Mouse (Mus musculus): ENCODE data around the gene Plxdc2. TPM values are rescaled to one million over a fixed set of nuclear protein-coding genes. Genes with fewer than 3 reads are reported as not detected.

The Plxdc2 gene
- total RNA-seq, 2 experiments from 2014 or later: 17.0 to 20.7 TPM

GRCm38 (mm10) chr2:16398896-16399295 lies 42.8 kb downstream of the Plxdc2 start:
- intact Hi-C loops (cut with DNase I): no loop called here
- no peak for DNase-seq (ENCODE audit: low spot score)

- DNase-seq (ENCODE audit: low spot score): no peak
- intact Hi-C loops (cut with DNase I): no loop called here
Observed at GRCm38 (mm10) chr2:16406508-16406907, 50.4 kb downstream of the Plxdc2 start.

GRCm38 (mm10) chr2:16414340-16414976 lies 58.4 kb downstream of the Plxdc2 start:
- DNase-seq (ENCODE audit: low spot score): no peak
- intact Hi-C loops (cut with DNase I): loop anchor here (5.0 kb wide), 1 partner anchor 47 kb away; no protein-coding TSS in a partner anchor

- intact Hi-C loops (cut with DNase I): no loop called here
Observed at GRCm38 (mm10) chr2:16439030-16439429, 82.9 kb downstream of the Plxdc2 start.

GRCm38 (mm10) chr2:16442643-16443042 lies 86.5 kb downstream of the Plxdc2 start:
- DNase-seq (ENCODE audit: low spot score): no peak
- intact Hi-C loops (cut with DNase I): no loop called here

More at GRCm38 (mm10) chr2:16439030-16439429, 82.9 kb downstream of the Plxdc2 start:
- DNase-seq (ENCODE audit: low spot score): no peak

- intact Hi-C loops (cut with DNase I): no loop called here
- no peak for DNase-seq (ENCODE audit: low spot score)
Observed at GRCm38 (mm10) chr2:16447936-16448335, 91.8 kb downstream of the Plxdc2 start.

GRCm38 (mm10) chr2:16450838-16451665 lies 94.9 kb downstream of the Plxdc2 start:
- DNase-seq (ENCODE audit: low spot score): peak; percentile 27
- intact Hi-C loops (cut with DNase I): no loop called here

- no peak for DNase-seq (ENCODE audit: low spot score)
- intact Hi-C loops (cut with DNase I): no loop called here
Observed at GRCm38 (mm10) chr2:16451666-16452009, 95.5 kb downstream of the Plxdc2 start.

- intact Hi-C loops (cut with DNase I): no loop called here
- DNase-seq (ENCODE audit: low spot score): no peak
Observed at GRCm38 (mm10) chr2:16452080-16452479, 96.0 kb downstream of the Plxdc2 start.

- intact Hi-C loops (cut with DNase I): no loop called here
- DNase-seq (ENCODE audit: low spot score): no peak
Observed at GRCm38 (mm10) chr2:16456264-16456780, 100.2 kb downstream of the Plxdc2 start.

- DNase-seq (ENCODE audit: low spot score): no peak
Observed at GRCm38 (mm10) chr2:16459490-16459889, 103.4 kb downstream of the Plxdc2 start.

GRCm38 (mm10) chr2:16470099-16470498 lies 114.0 kb downstream of the Plxdc2 start:
- no peak for DNase-seq (ENCODE audit: low spot score)
- intact Hi-C loops (cut with DNase I): no loop called here

More at GRCm38 (mm10) chr2:16459490-16459889, 103.4 kb downstream of the Plxdc2 start:
- intact Hi-C loops (cut with DNase I): no loop called here

- DNase-seq (ENCODE audit: low spot score): no peak
- intact Hi-C loops (cut with DNase I): no loop called here
Observed at GRCm38 (mm10) chr2:16483943-16484342, 127.8 kb downstream of the Plxdc2 start.

- no peak for DNase-seq (ENCODE audit: low spot score)
- intact Hi-C loops (cut with DNase I): no loop called here
Observed at GRCm38 (mm10) chr2:16485970-16486369, 129.9 kb downstream of the Plxdc2 start.

- intact Hi-C loops (cut with DNase I): no loop called here
- no peak for DNase-seq (ENCODE audit: low spot score)
Observed at GRCm38 (mm10) chr2:16491242-16491641, 135.1 kb downstream of the Plxdc2 start.

GRCm38 (mm10) chr2:16502843-16503242 lies 146.7 kb downstream of the Plxdc2 start:
- DNase-seq (ENCODE audit: low spot score): no peak
- intact Hi-C loops (cut with DNase I): no loop called here

- no peak for DNase-seq (ENCODE audit: low spot score)
- intact Hi-C loops (cut with DNase I): no loop called here
Observed at GRCm38 (mm10) chr2:16507540-16508230, 151.6 kb downstream of the Plxdc2 start.

GRCm38 (mm10) chr2:16518148-16518547 lies 162.0 kb downstream of the Plxdc2 start:
- no peak for DNase-seq (ENCODE audit: low spot score)
- intact Hi-C loops (cut with DNase I): no loop called here

- intact Hi-C loops (cut with DNase I): no loop called here
- no peak for DNase-seq (ENCODE audit: low spot score)
Observed at GRCm38 (mm10) chr2:16523427-16523826, 167.3 kb downstream of the Plxdc2 start.

- no peak for DNase-seq (ENCODE audit: low spot score)
- intact Hi-C loops (cut with DNase I): loop anchor here (10.0 kb wide), 1 partner anchor 167 kb away; no protein-coding TSS in a partner anchor
Observed at GRCm38 (mm10) chr2:16532244-16532643, 176.1 kb downstream of the Plxdc2 start.
